Mouse (Mus musculus) layer of hippocampus, adult 9-10 months (tissue): ENCODE data around the gene Ints5.
A peak's percentile ranks its signal among the peaks of the same experiment; 100 is the strongest.
"Not testable (repeated sequence)": the region's sequence is repeated elsewhere in the genome, so short reads cannot be mapped to it uniquely, and the experiment has no call there.

Experiments used
- DNase-seq: peaks from one replicate; pipeline ENCODE4 v3.0.0; 2022; ENCODE audit warnings: low spot score

Gene Ints5

DNA sequence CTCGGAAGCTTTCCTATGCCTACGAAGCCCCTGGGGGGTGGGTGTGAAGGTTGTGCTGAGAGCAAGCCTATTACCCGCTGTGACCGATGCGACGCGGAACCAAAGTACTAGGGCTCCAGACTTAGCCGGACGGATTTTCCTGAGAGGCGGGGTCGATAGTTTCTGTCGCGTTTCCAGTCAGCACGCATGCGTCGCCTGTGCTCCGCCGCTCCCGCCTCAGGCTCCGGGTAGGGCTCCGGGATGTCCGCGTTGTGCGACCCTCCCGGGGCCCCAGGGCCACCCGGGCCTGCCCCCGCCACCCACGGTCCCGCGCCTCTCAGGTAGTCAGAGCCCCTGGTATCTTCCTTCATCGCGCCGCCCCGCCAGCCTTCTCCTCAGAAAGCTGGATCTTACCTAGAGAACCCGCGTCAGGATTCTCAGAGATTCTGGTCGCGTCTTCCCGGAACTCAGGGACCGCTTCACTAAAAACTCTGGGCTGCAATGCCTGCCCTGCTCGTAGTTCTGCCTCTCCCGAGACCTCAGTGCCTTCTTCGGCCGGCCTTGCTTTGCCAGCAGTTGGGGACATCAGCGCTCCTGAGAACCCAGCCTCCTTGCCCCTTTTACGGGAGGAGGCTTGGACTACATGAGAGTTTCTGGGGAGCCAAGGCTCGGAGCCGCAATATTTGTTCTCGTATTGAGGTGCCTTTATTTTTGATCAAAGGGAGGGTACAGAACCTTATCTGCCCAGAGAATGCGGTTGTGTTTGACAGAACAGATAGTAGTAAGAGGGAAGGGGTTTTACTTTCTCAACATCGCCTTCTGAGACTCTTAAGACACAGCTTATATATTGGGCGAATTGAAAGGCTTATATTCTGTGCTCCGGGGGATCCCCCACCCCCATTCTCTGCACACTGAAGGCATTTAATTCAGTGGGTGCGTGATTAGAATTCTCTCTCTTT lies at the start of gene Ints5:
Gene Ints5 (plus strand): TSS at position 177 of the 938 bp plus-strand sequence.
- DNase-seq = peak; percentile 55

- no peak for DNase-seq
These were observed 48.3 kb upstream of the Ints5 start for GRCm38 (mm10) chr19:8844371-8845129.

- no peak for DNase-seq
These were observed 44.4 kb upstream of the Ints5 start for GRCm38 (mm10) chr19:8848356-8848755.

GRCm38 (mm10) chr19:8850402-8850901 lies 42.4 kb upstream of the Ints5 start, which contains the start of gene Lrrn4cl:
Gene Lrrn4cl, plus strand, starts transcription at chr19:8850768.
- no peak for DNase-seq

GRCm38 (mm10) chr19:8851639-8852038 lies 41.2 kb upstream of the Ints5 start:
- DNase-seq = no peak

DNA sequence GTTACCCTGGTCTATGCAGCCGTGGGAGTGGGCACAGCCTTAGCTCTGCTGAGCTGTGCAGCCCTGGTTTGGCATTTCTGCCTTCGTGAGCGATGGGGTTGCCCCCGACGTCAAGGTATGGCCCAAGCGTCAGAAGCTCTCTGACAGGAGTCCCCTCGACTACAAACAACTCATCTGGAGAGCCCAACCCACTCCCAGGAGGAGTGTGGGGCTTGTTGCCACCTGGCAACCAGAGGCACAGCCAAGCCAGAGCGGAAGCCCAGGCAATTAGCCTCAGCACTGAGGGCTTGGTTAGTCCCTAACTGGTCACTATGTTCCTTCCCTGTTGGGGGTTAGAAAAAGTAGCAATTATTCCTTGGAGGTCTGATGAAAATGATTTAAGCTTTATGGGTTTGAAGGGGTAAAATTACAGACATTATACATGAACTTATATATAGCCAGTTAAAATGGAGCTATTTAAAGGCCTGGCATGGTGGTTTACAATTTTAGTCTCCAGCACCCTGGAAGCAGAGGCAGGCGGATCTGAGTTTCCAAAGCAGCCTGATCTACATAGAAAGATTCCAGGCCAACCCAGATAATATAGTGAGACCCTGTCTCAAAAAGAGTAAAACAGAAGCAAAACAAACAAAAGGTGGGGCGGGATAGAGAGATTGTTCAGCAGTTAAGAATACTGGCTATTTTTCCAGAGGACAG lies 40.4 kb upstream of the Ints5 start:
- no peak for DNase-seq

- DNase-seq = no peak
These were observed 39.7 kb upstream of the Ints5 start for GRCm38 (mm10) chr19:8853117-8853516.

GRCm38 (mm10) chr19:8857689-8858088 lies 35.1 kb upstream of the Ints5 start:
- DNase-seq = no peak

DNA sequence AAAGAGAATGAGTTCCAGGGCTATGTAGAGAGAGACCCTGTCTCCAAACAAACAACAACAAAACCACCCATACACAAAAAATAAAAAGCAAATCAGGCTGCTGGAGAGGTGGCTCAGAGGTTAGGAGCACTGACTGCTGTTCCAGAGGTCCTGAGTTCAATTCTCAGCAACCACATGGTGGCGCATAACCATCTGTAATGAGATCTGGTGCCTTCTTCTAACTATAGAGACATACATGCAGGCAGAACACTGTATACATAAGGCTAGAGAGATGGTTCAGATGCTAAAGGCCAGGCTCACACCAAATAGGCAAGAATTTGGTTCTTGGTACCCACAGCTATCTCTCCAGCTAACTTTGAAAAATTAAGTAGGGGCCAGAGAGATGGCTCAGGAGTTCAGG lies 33.8 kb upstream of the Ints5 start:
- DNase-seq = no peak

- no peak for DNase-seq
These were observed 28.5 kb upstream of the Ints5 start for GRCm38 (mm10) chr19:8864265-8864664.

DNA sequence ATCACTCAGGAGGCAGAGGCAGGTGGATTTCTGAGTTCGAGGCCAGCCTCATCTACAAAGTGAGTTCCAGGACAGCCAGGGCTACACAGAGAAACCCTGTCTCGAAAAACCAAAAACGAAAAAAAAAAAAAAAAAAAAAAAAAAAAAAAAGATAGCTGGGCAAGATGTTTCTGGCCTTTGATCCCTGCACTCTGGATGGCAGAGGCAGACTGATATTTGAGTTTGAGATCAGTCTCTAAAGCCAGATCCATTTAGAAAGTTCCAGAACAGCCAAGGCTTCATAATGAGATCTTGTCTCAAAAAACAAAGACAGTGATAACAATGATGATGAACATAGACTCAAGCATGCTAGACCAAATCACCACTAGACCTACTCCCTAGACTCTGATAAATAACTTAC lies 22.4 kb upstream of the Ints5 start:
- not testable (repeated sequence) for DNase-seq

DNA sequence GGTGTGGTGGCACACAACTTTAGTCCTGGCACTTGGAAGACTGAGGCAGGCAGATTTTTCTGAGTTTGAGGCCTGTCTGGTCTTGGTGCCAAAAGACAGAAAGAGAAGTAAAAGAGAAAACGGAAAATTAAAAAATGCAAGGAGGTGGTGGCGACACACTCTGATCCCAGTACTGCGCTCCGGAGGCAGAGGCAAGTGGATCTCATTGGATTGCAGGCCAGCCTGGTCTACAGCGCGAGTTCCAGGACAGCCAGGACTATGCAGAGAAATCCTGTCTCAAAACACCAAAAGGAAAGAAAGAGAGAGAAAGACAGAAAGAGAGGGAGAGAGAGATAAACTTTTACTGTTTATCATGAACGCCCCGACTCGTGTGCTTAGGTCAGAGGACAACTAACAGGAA lies 22.0 kb upstream of the Ints5 start:
- no peak for DNase-seq

DNA sequence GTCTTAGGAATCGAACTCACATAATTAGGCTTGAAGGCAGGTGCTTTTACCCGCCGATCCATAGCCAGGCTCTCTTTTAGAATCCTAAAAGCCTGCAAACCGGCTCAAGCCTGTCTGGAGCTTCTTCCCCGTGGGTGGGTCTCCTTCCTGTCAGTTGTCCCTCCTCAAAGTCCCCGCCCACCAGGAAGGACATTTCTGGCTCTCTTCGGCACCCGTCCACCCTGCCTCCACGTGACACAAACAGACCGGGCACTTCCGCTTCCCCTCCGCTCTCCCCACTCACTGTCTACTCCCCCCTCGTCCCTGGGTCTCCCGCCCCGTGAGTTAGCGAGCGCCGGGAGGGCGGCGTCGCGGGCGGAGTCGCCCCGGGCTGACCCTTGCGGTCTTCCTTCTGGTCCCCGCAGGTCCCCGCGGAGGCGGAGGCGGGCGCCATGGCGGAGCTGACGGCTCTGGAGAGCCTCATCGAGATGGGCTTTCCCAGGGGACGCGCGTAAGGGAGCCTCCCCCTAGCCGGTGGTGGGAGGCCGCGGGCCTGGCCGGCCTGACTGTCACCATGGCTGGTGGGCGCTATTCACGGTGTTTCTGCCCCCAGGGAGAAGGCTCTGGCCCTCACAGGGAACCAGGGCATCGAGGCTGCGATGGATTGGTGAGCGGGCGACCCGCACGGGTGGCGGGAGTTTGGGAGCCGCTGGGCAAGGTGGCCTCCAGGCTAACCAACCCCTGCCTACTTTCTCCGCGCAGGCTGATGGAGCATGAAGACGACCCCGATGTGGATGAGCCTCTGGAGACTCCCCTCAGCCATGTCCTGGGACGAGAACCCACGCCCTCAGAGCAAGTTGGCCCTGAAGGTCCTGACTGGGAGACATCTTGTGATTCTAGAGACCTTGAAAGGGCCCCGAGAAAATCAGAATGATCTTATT lies 21.3 kb upstream of the Ints5 start, which contains the start of gene Ubxn1:
Gene Ubxn1 (plus strand): TSS at position 230 of the 920 bp plus-strand sequence.
- peak; percentile 98 for DNase-seq

DNA sequence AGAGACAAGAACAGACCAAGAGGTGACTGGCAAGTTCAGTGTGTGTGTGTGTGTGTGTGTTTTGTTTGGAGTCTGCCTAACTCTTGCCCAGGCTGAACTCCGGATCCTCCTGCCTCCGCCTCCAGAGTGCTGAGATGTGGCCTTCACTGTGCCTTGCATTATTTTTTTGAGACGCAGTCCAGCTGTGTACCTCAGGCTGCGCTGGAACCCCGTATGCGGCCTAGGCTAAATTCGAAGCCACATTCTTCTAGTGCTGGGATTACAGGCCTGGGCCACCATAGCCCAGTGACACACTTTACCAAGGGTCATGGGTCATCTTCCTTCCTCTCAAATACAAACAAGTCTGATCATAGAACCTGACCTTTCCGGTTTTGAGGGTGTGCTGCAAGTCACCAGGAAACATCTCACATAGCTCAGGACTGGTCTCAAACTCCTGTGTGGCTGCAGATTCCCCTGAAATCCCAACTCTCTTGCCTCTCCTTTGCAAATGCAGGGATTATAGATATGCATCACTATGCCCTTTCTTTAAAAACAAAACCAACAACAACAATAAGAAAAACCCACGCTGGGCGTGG lies 20.5 kb upstream of the Ints5 start:
- DNase-seq = no peak

DNA sequence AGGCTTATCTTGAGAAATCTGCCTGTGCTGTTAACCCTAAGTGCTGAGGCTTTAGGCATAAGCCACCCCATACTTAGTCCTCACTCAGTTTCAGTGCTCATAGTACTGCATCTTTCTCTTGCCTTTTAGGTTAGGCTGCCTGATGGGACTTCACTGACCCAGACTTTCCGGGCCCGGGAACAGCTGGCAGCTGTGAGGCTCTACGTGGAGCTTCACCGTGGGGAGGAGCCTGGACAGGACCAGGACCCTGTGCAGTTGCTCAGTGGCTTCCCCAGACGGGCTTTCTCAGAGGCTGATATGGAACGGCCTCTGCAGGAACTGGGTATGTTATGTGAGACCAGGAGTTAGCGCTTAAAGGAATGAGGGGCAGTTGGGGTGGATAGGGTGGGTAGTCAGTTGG lies 17.8 kb upstream of the Ints5 start:
- no peak for DNase-seq

DNA sequence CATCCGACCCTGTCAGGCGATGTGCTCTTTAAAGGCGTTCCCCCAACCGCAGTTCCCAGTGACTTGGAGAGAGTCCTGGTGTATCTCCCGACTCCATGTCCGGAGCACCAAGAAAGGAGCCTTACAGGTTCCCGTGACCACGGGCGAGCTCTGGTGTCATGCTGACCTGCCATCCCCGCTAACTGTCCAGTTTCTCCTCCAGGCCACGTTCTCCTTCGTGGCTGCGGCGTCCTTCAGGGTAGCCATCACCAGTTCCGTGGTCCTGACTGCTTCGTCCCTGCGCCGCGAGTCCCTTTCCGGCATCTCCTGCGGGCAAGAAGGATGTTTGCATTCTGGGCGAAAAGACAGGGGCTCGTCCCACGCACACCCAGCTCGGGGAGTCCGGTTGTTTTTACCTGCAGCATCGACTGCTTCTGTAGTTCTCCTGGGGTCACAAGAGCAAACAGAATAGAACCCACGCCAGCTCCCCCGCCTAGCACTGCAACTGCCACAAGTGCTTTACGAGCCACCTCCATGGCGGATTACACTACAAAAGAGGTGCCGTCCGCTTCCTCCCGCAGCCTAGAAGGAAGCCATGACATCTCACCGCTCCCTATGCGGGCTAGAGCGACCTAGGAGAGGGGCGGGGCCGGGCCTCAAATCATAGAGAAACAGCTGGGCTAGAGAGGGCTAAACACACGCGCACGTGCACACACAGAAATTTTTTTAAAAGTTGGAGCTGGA lies 12.3 kb upstream of the Ints5 start, which contains the start of gene Uqcc3:
Gene Uqcc3 (minus strand): TSS at position 613 of the 723 bp plus-strand sequence.
- DNase-seq = peak; percentile 83

- DNase-seq = no peak
These were observed 11.8 kb upstream of the Ints5 start for GRCm38 (mm10) chr19:8881034-8881392.

GRCm38 (mm10) chr19:8883616-8884015 lies 9.2 kb upstream of the Ints5 start, which contains the start of the genes Lbhd1 and Gm49403:
Gene Lbhd1, plus strand, starts transcription at chr19:8883732.
Gene Gm49403, plus strand, starts transcription at chr19:8883930.
- DNase-seq = no peak

- DNase-seq = no peak
These were observed 5.8 kb upstream of the Ints5 start for GRCm38 (mm10) chr19:8886916-8887584.
